Mouse (Mus musculus) lung, postnatal 14 days (tissue): ENCODE measurements around the gene Relb.

Experiments
- DNase-seq: peaks from one replicate; pipeline ENCODE4 v3.0.0; 2021

Relb gene

DNA sequence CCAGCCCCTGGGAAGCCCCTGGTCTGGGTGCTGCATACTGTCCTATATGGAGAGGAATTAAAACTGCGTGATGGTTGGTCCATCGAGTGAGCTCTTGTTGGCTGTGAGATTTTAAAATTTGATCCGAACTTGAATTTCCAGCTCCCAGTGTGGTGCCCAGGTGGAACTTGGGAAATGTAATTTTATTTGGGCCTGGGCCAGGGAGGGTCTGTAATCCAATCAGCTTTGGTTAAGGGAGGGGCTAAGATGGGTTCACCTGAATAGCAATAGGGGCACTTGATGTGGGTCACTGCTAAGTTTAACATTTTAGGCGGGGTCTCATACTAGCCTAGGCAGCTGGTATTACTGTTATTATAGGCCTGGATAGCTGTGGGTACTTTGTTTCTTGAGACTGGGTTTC lies 50.8 kb downstream of the Relb start:
- no peak for DNase-seq

DNA sequence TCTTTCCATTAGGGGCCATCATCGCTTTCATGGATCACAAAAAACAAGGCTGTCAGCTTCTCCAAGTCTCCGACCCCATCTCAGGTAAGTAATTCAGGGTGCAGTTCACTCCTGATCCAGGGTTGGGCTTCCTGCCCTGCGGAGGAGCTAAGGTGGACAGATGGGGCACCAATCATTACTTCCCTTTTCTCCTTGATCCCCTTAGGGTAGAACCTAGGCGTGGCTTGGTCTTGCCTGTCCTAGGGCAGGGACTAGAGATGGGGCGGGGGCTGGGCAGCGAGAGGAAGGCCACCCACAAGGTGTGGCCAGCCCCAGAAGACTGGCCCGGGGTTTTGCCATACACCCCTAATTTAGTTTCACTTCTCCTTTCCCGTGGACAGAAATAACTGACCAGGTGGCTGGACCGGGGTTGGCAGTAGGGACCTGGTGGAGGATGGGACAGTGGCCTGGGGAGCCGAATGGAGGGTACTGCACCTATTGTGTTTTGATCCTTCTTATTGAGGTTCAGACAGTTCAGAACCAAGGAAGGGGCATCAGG lies 51.3 kb downstream of the Relb start:
- peak; percentile 22 for DNase-seq

DNA sequence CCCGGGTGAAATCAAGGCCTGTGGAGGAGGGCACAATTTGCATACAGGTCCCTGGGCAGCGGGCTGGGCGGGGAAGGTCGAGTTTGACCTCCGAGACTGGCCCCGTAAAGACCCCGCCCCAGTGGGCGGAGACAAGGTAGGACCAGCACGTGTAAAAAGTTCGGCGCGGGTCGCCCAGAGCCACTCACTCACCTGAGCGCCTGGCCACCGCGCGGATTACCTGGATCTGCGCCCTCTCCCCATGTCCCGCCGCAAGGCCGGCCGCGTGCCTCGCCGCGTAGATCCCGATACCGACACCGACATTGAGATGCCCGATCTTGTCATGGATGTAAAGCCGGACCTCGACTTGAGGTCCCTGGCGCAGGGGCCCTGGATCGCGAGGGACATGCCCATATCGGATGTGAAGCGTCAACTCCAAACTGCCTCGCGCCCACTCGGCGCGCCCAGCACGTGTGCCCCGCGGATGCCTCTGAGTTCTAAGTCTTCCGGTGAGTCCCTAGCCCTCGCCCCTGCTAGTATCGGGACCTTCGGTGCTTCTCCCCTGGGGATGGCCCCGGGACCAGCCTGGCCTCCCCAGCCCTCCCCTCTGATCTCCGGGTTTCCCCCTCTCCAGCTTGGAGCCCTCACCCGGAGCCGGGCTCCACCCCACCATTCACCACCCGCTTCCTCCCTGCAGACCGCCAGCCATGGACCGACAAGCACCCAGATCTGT lies 51.9 kb downstream of the Relb start, which contains the start of the genes Zfp296 and Gemin7:
Gene Zfp296, plus strand, starts transcription at position 147 of the 712 bp plus-strand sequence.
Gene Gemin7, minus strand, starts transcription at position 455 of the 712 bp plus-strand sequence.
- peak; percentile 20 for DNase-seq

DNA sequence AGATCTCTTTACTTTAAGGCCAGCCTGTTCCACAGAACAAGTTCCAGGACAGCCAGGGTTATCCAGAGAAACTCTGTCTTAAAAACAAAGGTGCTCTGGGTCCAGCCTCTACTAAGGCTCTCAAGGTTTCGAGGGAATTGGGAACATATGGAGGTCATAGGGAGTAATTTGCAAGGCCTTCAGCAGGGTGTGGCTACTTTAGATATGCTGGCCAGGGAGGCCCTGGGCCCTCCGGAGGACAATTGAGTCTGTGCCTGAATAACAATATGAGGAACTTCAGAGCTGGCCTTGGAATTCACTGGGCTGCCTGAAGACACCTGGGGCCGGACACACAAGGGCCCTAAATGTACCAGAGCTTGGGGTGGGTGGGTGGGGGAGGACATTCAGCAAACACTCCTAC lies 53.7 kb downstream of the Relb start:
- DNase-seq = no peak

DNA sequence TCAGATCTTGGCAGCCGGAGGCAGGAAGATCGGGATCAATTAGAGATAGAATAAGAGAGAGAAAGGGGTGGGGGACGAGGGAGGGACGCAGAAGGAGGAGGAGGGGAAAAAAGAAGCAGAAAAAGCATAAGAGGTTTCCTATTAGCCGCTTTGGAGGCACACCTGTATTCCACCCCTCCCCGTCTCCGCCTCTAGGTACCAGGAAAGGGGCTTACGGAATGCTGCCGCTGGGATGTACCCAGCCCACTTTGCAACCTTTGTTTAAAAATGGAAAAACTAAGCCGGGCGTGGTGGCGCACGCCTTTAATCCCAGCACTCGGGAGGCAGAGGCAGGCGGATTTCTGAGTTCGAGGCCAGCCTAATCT lies 55.5 kb downstream of the Relb start:
- DNase-seq = no peak

DNA sequence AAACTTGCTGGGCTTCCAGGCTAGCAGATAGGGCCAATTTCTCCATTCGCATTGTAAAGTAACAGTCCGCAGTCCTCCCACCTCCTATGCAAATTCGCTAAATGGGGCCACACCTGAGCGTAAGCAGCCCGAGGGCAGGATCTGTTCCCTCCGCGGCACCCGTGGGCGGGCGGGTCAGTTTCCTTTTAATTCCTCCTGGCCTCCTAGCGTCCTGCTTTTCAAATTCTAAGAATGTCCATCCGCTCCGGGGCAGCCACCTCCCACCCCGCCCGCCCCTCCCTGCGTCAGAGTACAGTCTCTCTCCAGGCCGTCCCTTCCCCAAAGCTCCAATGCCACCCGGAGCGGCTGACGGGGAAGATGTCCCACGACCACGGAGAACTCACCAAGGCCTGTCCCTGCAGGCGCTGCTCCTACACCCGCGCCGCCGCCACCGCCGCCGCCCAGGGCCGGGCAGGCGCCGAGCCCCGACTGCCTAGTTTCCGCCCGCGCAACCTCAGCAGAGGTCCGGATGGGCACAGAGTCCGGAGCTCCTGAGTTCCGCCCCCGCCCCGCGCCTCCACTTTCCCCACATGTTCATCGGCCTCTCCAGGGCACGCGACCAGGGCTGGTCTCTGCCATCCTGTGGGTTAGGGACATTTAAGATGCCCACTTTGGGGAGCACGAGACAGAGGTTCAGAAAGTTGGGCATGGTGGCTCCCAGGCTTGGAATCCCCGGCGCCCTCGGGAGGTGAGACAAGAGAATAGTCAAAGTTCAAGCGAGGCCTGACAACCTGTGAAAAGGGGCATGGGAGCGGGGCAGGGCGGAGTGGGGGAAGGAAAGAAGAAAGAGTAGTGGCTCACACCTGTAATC lies 56.1 kb downstream of the Relb start:
- DNase-seq = peak; percentile 86

DNA sequence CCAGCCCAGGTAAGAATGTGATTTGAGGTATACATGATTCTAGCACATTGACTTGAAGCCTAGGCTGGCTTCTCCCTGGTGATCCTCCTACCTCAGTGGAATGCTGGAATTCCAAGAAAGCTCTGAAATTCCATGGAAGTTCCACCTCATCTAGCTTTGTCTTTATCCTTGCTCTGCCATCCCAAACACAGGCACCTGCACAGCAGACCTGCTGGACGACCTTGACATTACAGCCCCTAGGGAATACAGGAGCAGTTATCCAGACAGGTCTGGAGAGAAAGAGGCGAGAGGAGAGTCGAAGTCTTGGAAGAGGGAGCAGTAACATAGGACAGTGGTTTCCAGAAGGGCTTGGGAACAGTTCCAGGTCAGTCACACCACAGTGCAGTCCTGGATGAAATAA lies 59.6 kb downstream of the Relb start:
- DNase-seq = no peak

DNA sequence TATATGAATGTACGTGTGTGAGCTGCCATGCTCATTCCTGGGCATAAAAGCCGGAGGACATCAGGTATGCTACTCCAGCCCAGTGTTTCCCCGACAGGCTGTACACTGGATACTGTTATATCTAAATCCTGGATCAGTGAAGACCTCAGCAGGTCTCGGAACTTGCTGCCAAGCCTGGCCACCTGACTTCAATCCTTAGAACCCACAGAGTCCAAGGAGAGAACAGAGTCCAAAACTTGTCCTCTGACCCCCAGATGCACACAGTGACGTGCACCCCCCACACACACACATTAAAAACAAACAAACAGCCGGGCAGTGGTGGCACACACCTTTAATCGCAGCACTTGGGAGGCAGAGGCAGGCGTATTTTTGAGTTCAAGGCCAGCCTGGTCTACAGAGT lies 61.8 kb downstream of the Relb start:
- DNase-seq = no peak

DNA sequence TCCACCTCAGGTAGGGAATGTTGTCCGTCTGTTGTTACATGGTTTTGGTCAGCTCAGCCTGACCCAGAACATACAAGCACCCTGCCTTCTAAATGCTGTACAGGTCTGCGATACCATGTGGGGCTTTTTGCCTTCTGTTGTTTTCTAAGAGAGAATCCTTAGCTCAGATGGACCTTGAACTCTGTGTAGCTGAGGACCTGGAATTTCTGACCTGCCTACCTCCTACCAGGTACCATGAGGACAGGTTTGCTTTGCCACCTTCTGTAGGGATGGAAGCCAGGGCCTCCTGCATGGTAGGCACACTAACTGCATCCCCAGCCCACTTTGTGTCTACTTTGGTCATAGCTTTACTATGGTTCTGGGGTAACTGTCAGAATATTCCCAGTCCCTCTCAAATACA lies 63.4 kb downstream of the Relb start:
- DNase-seq = no peak

DNA sequence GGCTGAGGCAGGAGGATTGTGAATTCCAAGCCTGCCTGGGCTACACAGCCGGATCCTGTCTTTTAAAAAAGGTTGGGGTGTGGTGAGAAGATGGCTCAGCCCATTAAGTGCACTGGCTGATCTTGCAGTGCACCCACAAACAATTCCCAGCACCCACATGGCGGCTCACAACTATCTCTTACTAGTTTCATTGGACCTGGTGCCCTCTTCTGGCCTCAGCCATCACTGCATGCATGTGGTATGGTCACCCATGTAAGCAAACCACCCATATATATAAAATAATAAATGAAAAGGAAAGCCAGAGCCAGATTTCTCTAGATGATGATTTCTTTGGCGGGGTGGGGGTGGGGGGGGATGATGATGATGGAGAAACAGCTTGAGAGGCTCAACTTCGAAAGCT lies 64.8 kb downstream of the Relb start:
- DNase-seq = no peak

DNA sequence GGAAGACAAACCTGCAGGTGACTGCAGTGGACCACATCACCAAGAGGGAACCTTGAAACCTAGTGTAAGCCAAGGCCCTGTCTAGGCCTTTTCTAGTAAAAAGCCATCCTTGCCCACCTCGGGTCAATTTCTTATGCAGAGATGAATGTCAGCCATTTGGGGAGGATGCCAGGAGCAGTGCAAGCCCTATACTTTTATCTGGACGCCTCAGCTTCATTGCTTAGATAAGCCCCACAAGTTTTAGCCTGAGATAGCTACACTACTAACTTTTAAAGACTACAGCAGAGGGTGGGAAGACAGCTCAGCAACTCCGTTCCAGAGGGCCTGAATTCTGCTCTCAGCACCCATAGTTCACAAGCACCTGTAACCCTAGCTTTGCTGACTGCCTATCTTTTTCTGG lies 65.4 kb downstream of the Relb start:
- DNase-seq = no peak

DNA sequence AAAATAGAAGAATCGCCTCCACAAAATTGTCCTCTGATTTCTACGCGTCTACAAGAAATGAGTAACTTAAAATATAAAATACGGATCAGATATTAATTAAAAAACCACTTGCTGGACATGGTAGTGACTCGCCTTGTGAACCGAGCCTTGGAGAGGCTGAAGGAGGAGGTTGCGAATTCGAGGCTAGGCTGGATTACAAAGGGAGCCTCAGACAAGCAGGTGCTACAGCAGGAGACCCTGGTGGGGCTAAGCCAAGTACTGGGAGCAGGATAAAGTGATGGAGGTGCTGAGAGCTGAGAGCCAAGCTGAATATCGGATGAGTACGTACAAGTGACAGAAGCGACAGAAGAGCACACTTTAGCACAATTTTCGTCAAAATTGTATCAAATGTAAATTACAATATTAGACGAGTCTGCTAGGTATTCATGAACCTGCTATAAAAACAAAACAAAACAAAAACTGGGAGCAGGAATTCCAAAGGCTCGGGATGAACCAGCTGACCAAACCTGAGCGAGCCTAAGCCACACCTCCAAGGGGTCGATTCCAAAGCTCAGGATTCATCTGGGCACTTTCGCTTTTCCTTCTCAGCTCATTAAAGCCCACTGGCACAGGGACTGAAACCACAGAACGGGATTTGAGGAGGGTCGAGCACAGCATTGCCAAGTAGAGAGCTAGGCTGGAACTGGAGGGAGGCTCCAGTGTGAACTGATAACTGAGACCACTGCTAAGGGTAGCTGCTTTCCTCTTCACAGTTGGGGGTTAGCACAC lies 66.4 kb downstream of the Relb start, which contains the start of gene Ppp1r37:
Gene Ppp1r37, minus strand, starts transcription at position 434 of the 768 bp plus-strand sequence.
- DNase-seq = no peak

DNA sequence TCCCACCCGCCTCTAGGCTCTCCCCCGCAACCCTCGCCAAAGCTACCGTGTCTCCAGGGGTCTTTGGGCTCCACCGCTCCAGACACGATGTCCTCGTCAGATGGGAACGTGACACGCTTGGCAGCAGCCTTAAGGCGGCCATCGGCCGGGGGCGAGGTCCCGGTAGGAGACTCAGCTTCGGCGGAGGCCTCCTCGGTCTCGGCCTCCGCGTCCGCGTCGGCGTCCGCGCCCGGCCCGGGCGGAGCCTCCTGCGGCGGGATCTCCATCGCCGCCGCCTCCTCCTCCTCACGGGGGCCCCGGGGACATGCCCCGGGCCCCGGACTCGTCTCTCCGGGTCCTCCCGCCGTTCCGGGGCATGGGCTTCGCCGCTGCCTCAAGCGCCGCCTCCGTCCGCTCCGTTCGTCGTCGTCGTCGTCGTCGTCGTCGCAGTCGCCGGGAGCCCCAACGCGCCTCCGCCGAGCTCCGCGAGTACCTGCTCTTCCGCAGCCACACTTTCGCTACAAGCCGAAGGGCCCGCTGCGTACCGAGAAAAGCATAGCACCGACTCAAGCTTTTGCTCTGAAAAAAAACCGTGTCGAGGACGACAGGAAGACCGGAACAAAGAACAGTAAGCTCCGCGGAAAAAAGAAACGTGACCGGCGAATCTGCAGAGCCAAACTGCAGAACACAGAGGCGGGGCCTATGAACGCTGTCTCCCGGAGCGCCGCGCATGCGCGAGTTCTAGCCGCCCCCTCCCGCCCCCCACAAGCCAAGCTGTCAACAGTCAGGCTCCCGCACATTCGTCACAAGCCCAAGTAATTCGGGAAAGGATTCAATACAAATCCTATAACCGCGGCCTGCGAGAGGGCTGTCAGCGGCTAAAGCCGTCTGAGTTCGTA lies 67.2 kb downstream of the Relb start:
- DNase-seq = peak; percentile 93

DNA sequence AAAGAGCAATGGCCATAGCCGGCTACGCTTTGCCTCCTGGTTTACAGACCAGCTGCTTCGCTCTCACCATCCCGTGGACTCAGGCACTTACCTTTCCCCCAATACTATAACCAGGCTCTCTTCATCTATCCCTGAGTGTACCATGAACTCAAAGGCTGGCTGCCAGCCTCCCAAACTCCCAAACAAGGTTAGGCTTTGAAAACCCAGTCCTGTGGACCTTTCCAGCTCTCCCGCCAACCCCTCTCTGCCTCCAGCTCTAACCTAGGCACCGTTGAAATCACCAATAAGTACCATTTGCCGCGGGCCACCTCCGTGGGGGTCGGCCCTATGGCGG lies 67.8 kb downstream of the Relb start:
- DNase-seq = no peak

DNA sequence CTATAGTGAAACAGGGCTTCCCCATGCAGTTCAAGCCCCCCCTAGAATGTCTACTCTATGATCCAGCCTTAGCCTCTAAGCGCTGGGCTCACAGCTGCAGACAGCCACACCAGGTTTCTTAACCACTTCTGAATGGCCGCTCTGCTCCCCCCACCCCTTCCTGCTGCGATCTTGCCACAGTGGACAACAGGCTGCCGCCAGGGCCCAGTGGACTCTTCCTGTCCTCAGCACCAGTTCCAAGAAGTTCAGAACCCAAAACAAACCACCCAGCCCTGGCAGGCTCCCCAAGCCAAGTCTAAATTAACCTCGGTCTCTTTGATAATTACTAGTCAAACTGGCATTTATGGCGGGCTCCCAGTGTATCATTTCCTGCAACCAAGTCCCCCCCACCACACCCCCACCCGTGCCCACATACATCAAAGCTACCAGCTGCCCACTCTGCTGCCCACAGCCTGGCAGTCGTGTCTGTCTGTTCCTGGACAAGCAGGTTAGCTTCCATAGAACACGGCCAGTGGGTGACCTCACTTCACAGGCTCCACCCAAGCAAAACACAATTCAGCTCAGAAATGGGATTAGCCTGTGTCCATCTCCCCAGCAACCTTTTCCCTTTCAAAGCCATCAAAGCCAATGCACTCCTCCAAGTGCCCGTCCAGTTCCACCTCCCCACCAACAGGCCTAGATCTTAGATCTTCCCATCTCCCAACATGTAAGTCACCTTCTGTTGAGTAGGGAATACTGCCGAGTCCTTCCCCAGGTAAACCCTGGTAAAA lies 68.6 kb downstream of the Relb start:
- no peak for DNase-seq

DNA sequence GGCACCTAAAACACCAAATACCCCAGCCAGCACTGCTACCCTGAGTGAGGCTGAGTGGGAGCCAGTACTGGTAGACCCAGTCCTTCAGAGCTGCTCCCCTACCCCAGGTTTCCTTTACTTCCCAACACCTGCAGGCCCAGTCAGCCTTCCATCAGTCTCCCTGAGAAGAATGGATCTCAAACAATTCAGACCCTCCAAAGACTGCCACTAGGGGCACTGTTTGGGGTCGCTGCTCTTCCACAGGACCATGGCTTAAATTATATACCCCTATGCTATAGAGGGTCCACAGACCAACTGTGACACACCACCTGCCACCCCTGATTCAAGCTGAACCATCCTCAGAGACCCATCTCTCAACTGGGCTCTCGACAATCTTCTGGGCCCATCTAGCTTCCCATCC lies 70.3 kb downstream of the Relb start:
- DNase-seq = no peak

DNA sequence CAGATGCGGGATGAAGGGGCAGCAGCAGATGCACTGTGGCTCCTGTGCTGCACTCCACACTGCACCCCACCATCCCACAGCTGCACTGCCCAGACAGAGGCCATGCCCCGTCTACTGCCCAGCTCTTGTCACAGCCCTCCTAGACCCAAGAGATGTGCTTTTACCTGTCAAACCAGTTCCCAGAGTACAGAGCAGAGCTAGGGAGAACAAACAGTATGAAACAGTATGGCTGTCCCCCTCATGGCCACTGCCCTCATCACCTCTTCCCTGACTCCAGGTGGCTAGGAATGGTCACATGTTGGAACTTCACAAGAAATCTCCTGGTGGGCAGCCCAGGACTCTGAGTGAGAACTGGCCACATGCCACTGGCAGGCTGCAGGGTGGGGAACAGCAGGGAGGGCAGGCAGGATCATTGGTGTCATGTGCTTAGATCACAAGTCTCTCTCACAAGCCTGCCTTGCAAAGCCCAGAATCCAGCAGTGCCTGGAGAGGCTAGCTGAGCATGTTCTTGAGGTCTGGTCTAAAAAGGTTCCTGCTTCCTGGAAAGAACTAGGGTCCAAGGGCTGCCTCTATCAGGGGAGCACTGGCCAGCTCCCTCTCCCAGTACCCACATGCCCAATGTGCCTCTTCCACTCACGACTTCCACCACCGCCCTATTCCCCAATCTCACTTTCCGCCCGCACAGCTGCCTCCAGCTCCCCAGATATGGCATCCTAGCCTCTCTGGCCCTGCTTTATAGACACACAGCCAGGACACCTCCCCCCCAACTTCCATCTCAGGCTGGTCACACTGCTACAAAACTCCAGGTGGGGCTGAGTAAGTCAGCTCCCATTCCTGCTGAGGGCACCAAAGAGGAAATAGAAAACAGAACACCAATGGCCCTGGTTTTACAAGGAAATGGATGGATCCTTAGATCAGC lies 71.0 kb downstream of the Relb start:
- no peak for DNase-seq

DNA sequence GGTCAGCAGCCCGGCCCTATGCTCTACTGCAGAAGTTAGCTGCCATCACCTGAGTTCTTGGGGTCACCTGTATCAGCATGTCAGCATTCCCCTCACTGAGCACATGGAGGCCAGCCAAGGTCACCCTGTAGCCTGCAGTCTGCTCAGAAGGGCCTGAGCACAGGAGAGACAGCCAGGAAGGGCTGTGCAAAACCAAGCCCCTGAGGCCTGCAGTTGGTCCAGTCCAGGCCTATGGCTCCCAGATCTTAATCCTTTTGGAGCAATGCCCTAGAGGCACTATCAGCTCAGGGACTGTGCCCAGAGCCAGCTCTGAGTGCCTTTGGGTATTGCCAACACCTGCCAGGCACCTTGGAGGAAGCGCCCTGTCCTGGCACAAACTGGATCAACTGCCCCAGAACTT lies 72.2 kb downstream of the Relb start:
- DNase-seq = no peak
